ENCODE assay signal across 17 mouse cellular contexts in genomic region chr16:44534122-44534521, GRCm38 (mm10). TPM values are rescaled to one million over a fixed set of nuclear protein-coding genes. Genes with fewer than 3 reads are reported as not detected.
DNase-seq lines count a peak whose midpoint lies in the region; ATAC-seq lines count a peak whose summit lies in the region.
"Had no signal": no experiment of that assay in that cellular context is flagged by ENCODE, and none has a peak within 500 bp of the region (broad histone marks: within the 10 kb centered on the region; RNA-seq: fewer than 3 reads in every experiment).

No protein-coding gene starts in this region.

- ATAC-seq in hindbrain, embryonic 12.5 days (ENCODE audit: low FRiP score), result no peak
- ATAC-seq in hindbrain, embryonic 11.5 days (ENCODE audit: low FRiP score), result no peak
- no peak for ATAC-seq in embryonic facial prominence, embryonic 12.5 days (ENCODE audit: insufficient number of reproducible peaks, insufficient read depth, low FRiP score, low TSS enrichment)
- ATAC-seq in midbrain, embryonic 16.5 days, result no peak
- ATAC-seq: inflammation-experienced regulatory T-cells, adult 6 months; lung, postnatal 0 days had no signal

- no peaks in the 10 kb centered on the region for H3K27me3 ChIP-seq in hindbrain, embryonic 12.5 days
- H3K27me3 ChIP-seq in hindbrain, embryonic 11.5 days (ENCODE audit: control insufficient read depth, insufficient read depth, low read length), result no peaks in the 10 kb centered on the region
- no peaks in the 10 kb centered on the region for H3K27me3 ChIP-seq in embryonic facial prominence, embryonic 12.5 days
- H3K27me3 ChIP-seq in midbrain, embryonic 16.5 days (ENCODE audit: control insufficient read depth, insufficient read depth, low read depth, low read length), result no peaks in the 10 kb centered on the region
- H3K27me3 ChIP-seq: limb, embryonic 13.5 days had no signal

- no peak overlapping the region for H3K4me3 ChIP-seq in hindbrain, embryonic 12.5 days
- no peak overlapping the region for H3K4me3 ChIP-seq in hindbrain, embryonic 11.5 days (ENCODE audit: low read depth, low read length)
- no peak overlapping the region for H3K4me3 ChIP-seq in embryonic facial prominence, embryonic 12.5 days
- no peak overlapping the region for H3K4me3 ChIP-seq in midbrain, embryonic 16.5 days (ENCODE audit: low read depth, low read length)
- H3K4me3 ChIP-seq: limb, embryonic 13.5 days; myocyte had no signal

- peak; percentile 16 for DNase-seq in cerebellum, adult 9-11 months
- DNase-seq in cerebellum, postnatal 10 days, result no peak
- DNase-seq in hindbrain, embryonic 11.5 days (ENCODE audit: low spot score), result no peak
- DNase-seq in right cerebral cortex, postnatal 14 days, result no peak
- no peak for DNase-seq in kidney, adult 11 months
- DNase-seq: gastrocnemius, postnatal 25 days; heart, postnatal 14 days; thymus, postnatal 25 days had no signal

- H3K27ac ChIP-seq in hindbrain, embryonic 12.5 days, result peak overlapping the region; percentile 12
- no peak overlapping the region for H3K27ac ChIP-seq in hindbrain, embryonic 11.5 days (ENCODE audit: low read depth, low read length)
- 0 out of 2 replicates have a peak overlapping the region, but pooled peaks have one; percentile 69 for H3K27ac ChIP-seq in embryonic facial prominence, embryonic 12.5 days
- no peak overlapping the region for H3K27ac ChIP-seq in midbrain, embryonic 16.5 days (ENCODE audit: low read length)
- H3K27ac ChIP-seq: limb, embryonic 13.5 days; liver, embryonic 14.5 days had no signal

- H3K36me3 ChIP-seq in hindbrain, embryonic 12.5 days, result peaks cover 5% of the 10 kb centered on the region; the same call in 1 of the 2 replicates
- H3K36me3 ChIP-seq in hindbrain, embryonic 11.5 days (ENCODE audit: control insufficient read depth, insufficient read depth, low read length), result peaks cover 3% of the 10 kb centered on the region; the same call in 1 of the 2 replicates
- peaks cover 10% of the 10 kb centered on the region for H3K36me3 ChIP-seq in embryonic facial prominence, embryonic 12.5 days
- H3K36me3 ChIP-seq in midbrain, embryonic 16.5 days (ENCODE audit: control insufficient read depth, insufficient read depth, low read length), result no peaks in the 10 kb centered on the region

- no peak overlapping the region for H3K9ac ChIP-seq in hindbrain, embryonic 12.5 days
- no peak overlapping the region for H3K9ac ChIP-seq in hindbrain, embryonic 11.5 days (ENCODE audit: low read depth, low read length)
- H3K9ac ChIP-seq in embryonic facial prominence, embryonic 12.5 days, result no peak overlapping the region
- no peak overlapping the region for H3K9ac ChIP-seq in midbrain, embryonic 16.5 days (ENCODE audit: low read depth, low read length)
- H3K9ac ChIP-seq: limb, embryonic 13.5 days; liver, embryonic 14.5 days had no signal

- peaks cover 87% of the 10 kb centered on the region for H3K4me1 ChIP-seq in hindbrain, embryonic 12.5 days
- H3K4me1 ChIP-seq in hindbrain, embryonic 11.5 days (replicated peaks; ENCODE audit: control insufficient read depth, insufficient read depth, low read length), result peaks cover 19% of the 10 kb centered on the region
- peaks cover 79% of the 10 kb centered on the region for H3K4me1 ChIP-seq in embryonic facial prominence, embryonic 12.5 days
- peaks cover 47% of the 10 kb centered on the region for H3K4me1 ChIP-seq in midbrain, embryonic 16.5 days (ENCODE audit: control insufficient read depth, insufficient read depth, low read length)

- H3K9me3 ChIP-seq in hindbrain, embryonic 12.5 days (replicated peaks), result no peaks in the 10 kb centered on the region
- H3K9me3 ChIP-seq in hindbrain, embryonic 11.5 days (ENCODE audit: control insufficient read depth, low read length), result no peaks in the 10 kb centered on the region
- H3K9me3 ChIP-seq in embryonic facial prominence, embryonic 12.5 days, result no peaks in the 10 kb centered on the region
- no peaks in the 10 kb centered on the region for H3K9me3 ChIP-seq in midbrain, embryonic 16.5 days (replicated peaks; ENCODE audit: control insufficient read depth, low read length, poor library complexity, severe bottlenecking)

- H3K4me2 ChIP-seq in hindbrain, embryonic 12.5 days (replicated peaks), result no peak overlapping the region; the same call in 1 of the 2 replicates
- H3K4me2 ChIP-seq in hindbrain, embryonic 11.5 days (replicated peaks; ENCODE audit: low read depth, low read length), result no peak overlapping the region
- H3K4me2 ChIP-seq in embryonic facial prominence, embryonic 12.5 days (replicated peaks), result no peak overlapping the region
- peak overlapping the region; percentile 27; the same call in 1 of the 2 replicates for H3K4me2 ChIP-seq in midbrain, embryonic 16.5 days (ENCODE audit: low read length)
- H3K4me2 ChIP-seq: heart, embryonic 11.5 days; limb, embryonic 13.5 days had no signal

- 18% methylated on average over 7 of the region's 7 CpGs for WGBS in hindbrain, embryonic 12.5 days
- WGBS in hindbrain, embryonic 11.5 days, result 23% methylated on average over 7 of the region's 7 CpGs
- WGBS in embryonic facial prominence, embryonic 12.5 days, result 16% methylated on average over 7 of the region's 7 CpGs
- 39% methylated on average over 7 of the region's 7 CpGs for WGBS in midbrain, embryonic 16.5 days

RNA-seq across cellular contexts. Expression of gene Boc, which starts 24.6 kb away (rescaled TPM):
- polyA plus RNA-seq in hindbrain, embryonic 12.5 days (2016; fragmentation: Nextera tagmentation; extraction: Ambion mirVana), result 35.5 and 37.5 TPM in 2 replicates
- polyA plus RNA-seq in hindbrain, embryonic 11.5 days (2014; fragmentation: Nextera tagmentation; extraction: Ambion mirVana), result 34.3 and 41.7 TPM in 2 replicates
- 37.1 and 37.3 TPM in 2 replicates for polyA plus RNA-seq in embryonic facial prominence, embryonic 12.5 days (2016; fragmentation: Nextera tagmentation; extraction: Ambion mirVana)
- polyA plus RNA-seq in midbrain, embryonic 16.5 days (2015; fragmentation: Nextera tagmentation; extraction: Ambion mirVana), result 7.3 and 10.5 TPM in 2 replicates

Comparison
In these comparisons a context has a peak if more than half of its experiments do, and no peak if none do; other contexts are left out.
1. H3K27ac ChIP-seq: peak in hindbrain, embryonic 12.5 days (single experiment) and embryonic facial prominence, embryonic 12.5 days (single experiment); none in hindbrain, embryonic 11.5 days (single experiment) and midbrain, embryonic 16.5 days (single experiment).